Mouse (Mus musculus): ENCODE measurements around the gene Etfdh.

- TF ChIP-seq GATA1 (IDR thresholded peaks at IDR 0.05; ENCODE audit: borderline replicate concordance, low read length) (no peak), FLI1 (IDR thresholded peaks at IDR 0.05; ENCODE audit: low read length) (no peak)
Measured at GRCm38 (mm10) chr3:79670556-79670955, 41.3 kb upstream of the Etfdh start.

Measured in megakaryocyte, embryonic 14.5 days (primary cell).